Mouse (Mus musculus): Measurements from ENCODE around the gene Rai14. TPM values are rescaled to one million over a fixed set of nuclear protein-coding genes. Genes with fewer than 3 reads are reported as not detected.
A peak's percentile ranks its signal among the peaks of the same experiment; 100 is the strongest.

Gene Rai14
- polyA plus RNA-seq, 1 experiment from 2014 or later: 14.0 TPM

- Histone ChIP-seq H3K27ac (no peak overlapping the region), H3K9ac (no peak overlapping the region), H3K4me3 (no peak overlapping the region), H3K27me3 (replicated peaks) (no peaks in the 10 kb centered on the region), H3K4me1 (peaks cover 5% of the 10 kb centered on the region; the same call in 1 of the 2 replicates), H3K4me2 (no peak overlapping the region), H3K9me3 (no peaks in the 10 kb centered on the region), H3K36me3 (replicated peaks) (no peaks in the 10 kb centered on the region)
- ATAC-seq (replicated peaks): no peak
- 90% methylated on average over 6 of the region's 6 CpGs for WGBS
These were observed 77.1 kb downstream of the Rai14 start for GRCm38 (mm10) chr15:10637251-10637793.

GRCm38 (mm10) chr15:10636844-10637243, 77.6 kb downstream of the Rai14 start:
- WGBS: 88% methylated on average over 3 of the region's 3 CpGs
- no peaks in the 10 kb centered on the region for H3K27me3 ChIP-seq (replicated peaks)
- H3K36me3 ChIP-seq (replicated peaks): no peaks in the 10 kb centered on the region
- ATAC-seq (replicated peaks): no peak
- H3K4me3 ChIP-seq: no peak overlapping the region
- H3K9me3 ChIP-seq: no peaks in the 10 kb centered on the region
- peaks cover 5% of the 10 kb centered on the region; the same call in 1 of the 2 replicates for H3K4me1 ChIP-seq
- no peak overlapping the region for H3K27ac ChIP-seq
- no peak overlapping the region for H3K9ac ChIP-seq
- no peak overlapping the region for H3K4me2 ChIP-seq

GRCm38 (mm10) chr15:10635121-10635520, 79.3 kb downstream of the Rai14 start:
- no peak overlapping the region for H3K4me2 ChIP-seq
- ATAC-seq (replicated peaks): peak; percentile 58
- WGBS: 51% methylated on average over 10 of the region's 10 CpGs
- no peak overlapping the region for H3K27ac ChIP-seq
- no peaks in the 10 kb centered on the region for H3K27me3 ChIP-seq (replicated peaks)
- H3K4me1 ChIP-seq: peaks cover 5% of the 10 kb centered on the region; the same call in 1 of the 2 replicates
- H3K9ac ChIP-seq: no peak overlapping the region
- no peaks in the 10 kb centered on the region for H3K9me3 ChIP-seq
- no peak overlapping the region for H3K4me3 ChIP-seq
- H3K36me3 ChIP-seq (replicated peaks): no peaks in the 10 kb centered on the region

- WGBS: 56% methylated on average over 6 of the region's 6 CpGs
- Histone ChIP-seq H3K9ac (no peak overlapping the region), H3K4me3 (no peak overlapping the region), H3K36me3 (replicated peaks) (no peaks in the 10 kb centered on the region), H3K9me3 (no peaks in the 10 kb centered on the region), H3K4me2 (no peak overlapping the region), H3K27ac (no peak overlapping the region), H3K4me1 (peaks cover 5% of the 10 kb centered on the region; the same call in 1 of the 2 replicates), H3K27me3 (replicated peaks) (no peaks in the 10 kb centered on the region)
- no peak for ATAC-seq (replicated peaks)
These were observed 80.2 kb downstream of the Rai14 start for GRCm38 (mm10) chr15:10634176-10634575.

GRCm38 (mm10) chr15:10633381-10633780, 81.0 kb downstream of the Rai14 start:
- Histone ChIP-seq H3K4me1 (peaks cover 5% of the 10 kb centered on the region; the same call in 1 of the 2 replicates), H3K4me2 (no peak overlapping the region), H3K9ac (no peak overlapping the region), H3K4me3 (no peak overlapping the region), H3K27ac (no peak overlapping the region), H3K36me3 (replicated peaks) (no peaks in the 10 kb centered on the region), H3K9me3 (no peaks in the 10 kb centered on the region), H3K27me3 (replicated peaks) (no peaks in the 10 kb centered on the region)
- ATAC-seq (replicated peaks): no peak
- WGBS: 94% methylated on average over 4 of the region's 4 CpGs

GRCm38 (mm10) chr15:10632581-10632980, 81.8 kb downstream of the Rai14 start:
- 91% methylated on average over 9 of the region's 9 CpGs for WGBS
- H3K27me3 ChIP-seq (replicated peaks): no peaks in the 10 kb centered on the region
- no peak overlapping the region for H3K9ac ChIP-seq
- no peak overlapping the region for H3K4me2 ChIP-seq
- no peak for ATAC-seq (replicated peaks)
- H3K9me3 ChIP-seq: no peaks in the 10 kb centered on the region
- no peak overlapping the region for H3K4me3 ChIP-seq
- H3K4me1 ChIP-seq: peaks cover 5% of the 10 kb centered on the region; the same call in 1 of the 2 replicates
- no peaks in the 10 kb centered on the region for H3K36me3 ChIP-seq (replicated peaks)
- H3K27ac ChIP-seq: no peak overlapping the region

GRCm38 (mm10) chr15:10632060-10632459, 82.4 kb downstream of the Rai14 start:
- no peak overlapping the region for H3K27ac ChIP-seq
- H3K36me3 ChIP-seq (replicated peaks): no peaks in the 10 kb centered on the region
- H3K27me3 ChIP-seq (replicated peaks): no peaks in the 10 kb centered on the region
- no peak overlapping the region for H3K4me2 ChIP-seq
- no peaks in the 10 kb centered on the region for H3K9me3 ChIP-seq
- no peak overlapping the region for H3K9ac ChIP-seq
- no peak for ATAC-seq (replicated peaks)
- no peak overlapping the region for H3K4me3 ChIP-seq
- 98% methylated on average over 8 of the region's 8 CpGs for WGBS
- peaks cover 5% of the 10 kb centered on the region; the same call in 1 of the 2 replicates for H3K4me1 ChIP-seq

- Histone ChIP-seq H3K27me3 (replicated peaks) (no peaks in the 10 kb centered on the region), H3K9ac (no peak overlapping the region), H3K4me2 (no peak overlapping the region), H3K27ac (no peak overlapping the region), H3K36me3 (replicated peaks) (no peaks in the 10 kb centered on the region), H3K4me3 (no peak overlapping the region), H3K9me3 (no peaks in the 10 kb centered on the region), H3K4me1 (peaks cover 5% of the 10 kb centered on the region; the same call in 1 of the 2 replicates)
- WGBS: 99% methylated on average over 5 of the region's 5 CpGs
- ATAC-seq (replicated peaks): no peak
These were observed 82.9 kb downstream of the Rai14 start for GRCm38 (mm10) chr15:10631541-10631940.

GRCm38 (mm10) chr15:10628980-10629346, 85.5 kb downstream of the Rai14 start:
- Histone ChIP-seq H3K27me3 (replicated peaks) (no peaks in the 10 kb centered on the region), H3K9me3 (no peaks in the 10 kb centered on the region), H3K27ac (no peak overlapping the region), H3K36me3 (replicated peaks) (no peaks in the 10 kb centered on the region), H3K9ac (no peak overlapping the region), H3K4me1 (no peaks in the 10 kb centered on the region), H3K4me3 (no peak overlapping the region), H3K4me2 (no peak overlapping the region)
- ATAC-seq (replicated peaks): no peak
- WGBS: 90% methylated on average over 6 of the region's 6 CpGs

GRCm38 (mm10) chr15:10628131-10628979, 86.1 kb downstream of the Rai14 start:
- no peaks in the 10 kb centered on the region for H3K27me3 ChIP-seq (replicated peaks)
- H3K9me3 ChIP-seq: no peaks in the 10 kb centered on the region
- H3K4me3 ChIP-seq: no peak overlapping the region
- WGBS: 88% methylated on average over 16 of the region's 16 CpGs
- no peaks in the 10 kb centered on the region for H3K4me1 ChIP-seq
- H3K9ac ChIP-seq: no peak overlapping the region
- no peak overlapping the region for H3K27ac ChIP-seq
- no peak overlapping the region for H3K4me2 ChIP-seq
- no peak for ATAC-seq (replicated peaks)
- no peaks in the 10 kb centered on the region for H3K36me3 ChIP-seq (replicated peaks)

GRCm38 (mm10) chr15:10623571-10624227, 90.7 kb downstream of the Rai14 start:
- Histone ChIP-seq H3K4me2 (no peak overlapping the region), H3K9ac (no peak overlapping the region), H3K27ac (no peak overlapping the region), H3K27me3 (replicated peaks) (no peaks in the 10 kb centered on the region), H3K36me3 (replicated peaks) (no peaks in the 10 kb centered on the region), H3K4me3 (no peak overlapping the region), H3K9me3 (no peaks in the 10 kb centered on the region; the same call in 1 of the 2 replicates), H3K4me1 (no peaks in the 10 kb centered on the region)
- 74% methylated on average over 10 of the region's 10 CpGs for WGBS
- ATAC-seq (replicated peaks): no peak

- Histone ChIP-seq H3K9ac (no peak overlapping the region), H3K27me3 (replicated peaks) (no peaks in the 10 kb centered on the region), H3K27ac (no peak overlapping the region), H3K36me3 (replicated peaks) (no peaks in the 10 kb centered on the region), H3K4me3 (no peak overlapping the region), H3K4me1 (no peaks in the 10 kb centered on the region), H3K4me2 (no peak overlapping the region), H3K9me3 (no peaks in the 10 kb centered on the region; the same call in 1 of the 2 replicates)
- 94% methylated on average over 8 of the region's 8 CpGs for WGBS
- no peak for ATAC-seq (replicated peaks)
These were observed 93.2 kb downstream of the Rai14 start for GRCm38 (mm10) chr15:10621194-10621593.

Data from midbrain, embryonic 15.5 days (tissue).